Mouse (Mus musculus): ENCODE measurements at regions not wholly inside any gene's neighbourhood (a gene's known extent, or its start where the extent isn't known, plus 50 kb on each side); places are given as distances from the start of the nearest gene placed in this dataset.

DNA sequence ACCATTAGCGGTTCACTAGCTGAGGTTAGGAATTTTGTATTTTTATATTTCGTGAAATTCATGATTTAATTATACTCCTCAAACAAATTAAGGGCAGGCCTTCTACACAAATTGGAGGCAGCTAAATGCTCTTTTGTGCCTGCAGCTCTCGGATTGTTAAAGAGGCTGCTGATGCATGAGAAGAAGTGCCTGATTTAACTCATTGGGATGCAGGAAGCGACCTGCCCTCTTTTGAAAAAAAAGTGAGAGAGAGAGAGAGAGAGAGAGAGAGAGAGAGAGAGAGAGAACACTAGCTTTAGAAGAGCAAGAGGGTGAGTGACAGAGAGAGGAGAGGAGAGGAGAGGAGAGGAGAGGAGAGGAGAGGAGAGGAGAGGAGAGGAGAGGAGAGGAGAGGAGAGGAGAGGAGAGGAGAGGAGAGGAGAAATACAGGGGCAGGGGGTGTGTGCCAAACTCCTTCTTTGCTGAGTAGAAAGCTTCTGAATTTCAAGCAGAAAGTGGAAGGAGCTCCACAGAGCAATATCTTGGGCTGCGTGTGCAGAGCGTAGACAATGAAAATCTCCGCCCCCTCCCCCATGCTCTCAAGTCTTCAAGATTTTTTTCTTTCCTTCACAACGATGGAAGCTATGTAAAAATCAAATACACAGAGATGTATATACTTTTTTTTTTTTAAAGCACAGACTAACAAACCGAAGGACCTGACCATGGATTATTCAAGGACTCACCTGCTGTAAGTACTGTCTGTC is 158.6 kb upstream of the Cypt12 start:
- TF ChIP-seq POLR2A (IDR thresholded peaks at IDR 0.05; ENCODE audit: borderline replicate concordance, extremely low read depth, insufficient read depth, insufficient read length, poor library complexity, severe bottlenecking) (no peak; the same call in 1 of the 2 replicates), CTCF (IDR thresholded peaks at IDR 0.05; ENCODE audit: borderline replicate concordance, extremely low read depth, insufficient read depth, insufficient read length) (no peak)
- peak; percentile 95 for DNase-seq (ENCODE audit: low read depth)

DNA sequence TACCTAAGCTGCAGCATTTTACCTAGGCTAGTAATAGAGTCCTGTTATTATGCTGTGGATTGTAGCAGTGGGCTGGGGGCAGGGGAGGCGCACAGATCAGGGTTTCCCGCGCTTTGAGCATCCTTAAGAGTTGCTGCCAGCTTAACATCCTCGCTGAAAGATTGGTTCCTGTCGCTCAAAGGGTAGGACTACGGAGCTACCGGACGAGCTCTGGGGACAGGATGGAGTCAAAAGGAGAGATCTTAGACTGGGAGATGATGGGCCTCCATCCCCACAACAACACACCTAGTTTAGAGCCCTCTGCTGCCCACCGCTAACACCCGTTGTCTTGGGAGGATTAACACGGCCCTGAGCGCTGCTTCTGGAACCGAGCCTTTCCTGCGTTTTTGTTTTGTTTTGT is 157.9 kb upstream of the Cypt12 start:
- peak; percentile 82 for DNase-seq (ENCODE audit: low read depth)
- TF ChIP-seq CTCF (IDR thresholded peaks at IDR 0.05; ENCODE audit: borderline replicate concordance, extremely low read depth, insufficient read depth, insufficient read length), result no peak
- TF ChIP-seq POLR2A (IDR thresholded peaks at IDR 0.05; ENCODE audit: borderline replicate concordance, extremely low read depth, insufficient read depth, insufficient read length, poor library complexity, severe bottlenecking), result no peak

DNA sequence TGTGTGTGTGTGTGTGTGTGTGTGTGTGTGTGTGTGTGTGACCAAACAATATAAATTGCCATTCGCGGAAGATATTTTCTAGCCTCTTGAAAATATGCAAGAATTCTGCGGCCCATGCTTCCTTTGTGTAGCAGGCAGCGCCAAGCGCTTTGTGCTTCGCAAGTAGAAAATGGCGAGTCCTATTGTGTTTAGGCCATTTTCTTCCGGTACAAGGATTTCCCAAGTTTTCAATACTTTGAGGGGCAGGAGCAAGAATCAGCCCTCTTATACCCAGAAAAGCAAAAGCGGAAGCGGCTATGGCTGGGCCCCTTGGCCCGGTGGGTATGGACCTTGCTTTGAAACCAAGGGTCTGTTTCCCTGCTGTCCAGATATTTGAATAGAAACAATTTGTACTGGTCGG is 157.4 kb upstream of the Cypt12 start:
- TF ChIP-seq CTCF (IDR thresholded peaks at IDR 0.05; ENCODE audit: borderline replicate concordance, extremely low read depth, insufficient read depth, insufficient read length) (no peak), POLR2A (IDR thresholded peaks at IDR 0.05; ENCODE audit: borderline replicate concordance, extremely low read depth, insufficient read depth, insufficient read length, poor library complexity, severe bottlenecking) (no peak)
- peak; percentile 81 for DNase-seq (ENCODE audit: low read depth)

DNA sequence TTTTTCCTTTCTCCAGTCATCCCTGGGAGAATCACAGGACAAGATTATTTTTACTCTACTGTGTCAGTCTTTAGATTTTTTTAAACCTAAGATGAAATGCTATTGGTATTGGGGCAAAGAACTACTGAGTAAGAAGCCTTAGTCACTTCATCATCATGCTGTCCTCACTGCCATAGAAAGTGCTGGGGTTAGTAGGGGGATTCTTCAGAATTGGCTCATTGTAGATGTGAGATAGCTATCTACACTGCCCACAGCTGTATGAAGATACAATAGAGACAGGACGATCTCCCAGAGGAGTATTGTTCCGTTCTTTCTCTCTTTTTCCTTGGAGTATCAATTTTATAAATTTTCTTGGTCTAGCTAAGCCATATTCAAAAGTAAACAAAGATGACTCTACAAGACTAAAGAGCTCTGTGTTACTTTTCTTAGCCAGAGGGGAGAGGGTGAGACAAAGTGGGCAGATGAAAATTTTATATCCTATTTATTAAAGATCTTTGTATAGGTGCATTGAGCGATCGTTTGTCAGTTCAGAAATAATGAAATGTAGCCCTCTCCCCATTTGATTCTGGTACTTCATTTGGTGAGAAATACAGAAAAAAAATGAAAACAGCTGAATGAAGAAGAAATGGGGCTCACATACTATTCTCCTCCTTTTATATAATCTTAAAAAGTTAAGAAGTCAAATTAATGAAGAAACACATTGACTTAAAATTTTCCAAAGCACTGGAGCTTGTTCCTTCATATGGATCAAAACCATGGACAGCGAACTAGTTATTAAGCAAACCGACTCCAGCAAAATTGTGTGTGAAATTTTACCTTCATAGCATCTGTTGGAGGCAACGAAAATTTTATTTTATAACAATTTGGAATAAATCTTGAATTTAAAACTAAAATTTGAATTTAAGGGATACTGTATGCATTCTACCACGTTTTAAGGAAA is 156.6 kb upstream of the Cypt12 start:
- DNase-seq (ENCODE audit: low read depth), result peak; percentile 75

DNA sequence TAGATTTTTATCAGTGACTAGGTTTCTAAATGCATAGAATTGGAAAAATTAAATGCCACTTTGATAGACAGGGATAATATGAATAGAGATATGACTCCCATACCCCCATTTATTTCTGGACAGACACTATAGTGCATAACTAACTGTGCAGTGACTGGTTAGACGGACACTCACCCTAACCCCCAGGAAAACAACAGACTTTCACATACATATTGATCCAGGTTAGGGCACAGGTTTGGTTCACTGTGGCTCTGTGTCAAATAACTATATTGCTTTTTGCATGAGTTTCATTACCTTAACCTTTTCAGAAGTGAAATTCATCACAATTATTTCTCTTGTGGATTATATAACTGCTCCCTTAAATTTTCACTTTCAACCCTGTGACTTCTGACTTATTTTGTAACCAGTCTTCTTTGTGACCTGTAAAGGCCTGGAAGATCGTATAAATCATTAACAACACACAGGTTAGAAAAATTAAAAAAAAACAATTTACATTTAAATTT is 155.6 kb upstream of the Cypt12 start:
- peak; percentile 60 for DNase-seq (ENCODE audit: low read depth)
- no peak for TF ChIP-seq POLR2A (IDR thresholded peaks at IDR 0.05; ENCODE audit: borderline replicate concordance, extremely low read depth, insufficient read depth, insufficient read length, poor library complexity, severe bottlenecking)
- no peak for TF ChIP-seq CTCF (IDR thresholded peaks at IDR 0.05; ENCODE audit: borderline replicate concordance, extremely low read depth, insufficient read depth, insufficient read length)

More for the DNA sequence above, 156.6 kb upstream of the Cypt12 start:
- TF ChIP-seq CTCF (IDR thresholded peaks at IDR 0.05; ENCODE audit: borderline replicate concordance, extremely low read depth, insufficient read depth, insufficient read length) (no peak), POLR2A (IDR thresholded peaks at IDR 0.05; ENCODE audit: borderline replicate concordance, extremely low read depth, insufficient read depth, insufficient read length, poor library complexity, severe bottlenecking) (no peak)

DNA sequence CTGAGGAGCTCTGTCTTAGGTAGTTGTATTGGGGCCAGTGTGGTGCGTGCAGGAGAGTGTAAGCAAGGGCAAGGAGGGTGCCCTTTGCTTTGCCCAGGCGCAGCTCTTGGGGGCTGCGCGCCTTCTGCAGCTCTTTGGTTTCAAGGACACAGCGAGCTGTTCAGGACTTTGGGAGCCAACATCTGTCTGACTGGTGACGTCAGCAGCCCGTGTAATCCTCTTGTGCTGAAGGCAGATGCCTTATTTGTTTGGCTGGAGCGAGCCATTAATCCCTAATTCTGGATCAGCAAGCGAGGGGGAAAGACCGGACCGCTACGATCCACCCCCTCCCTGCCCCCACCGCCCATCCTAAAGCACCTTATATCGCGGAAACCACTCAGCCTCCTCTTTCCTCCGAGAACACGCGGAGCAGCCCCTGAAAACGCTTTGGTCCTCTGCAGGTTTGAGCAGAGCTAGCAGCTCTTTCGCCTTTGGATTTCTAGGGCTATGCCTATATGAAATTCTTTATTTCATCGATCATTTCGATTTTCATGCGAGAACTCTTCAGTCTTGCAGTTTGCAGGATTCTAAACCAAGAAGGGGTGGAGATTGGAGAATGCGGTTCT is 154.5 kb upstream of the Cypt12 start:
- peak; percentile 96 for DNase-seq (ENCODE audit: low read depth)
- TF ChIP-seq CTCF (IDR thresholded peaks at IDR 0.05; ENCODE audit: borderline replicate concordance, extremely low read depth, insufficient read depth, insufficient read length), result no peak
- peak; percentile 20; the same call in 1 of the 2 replicates for TF ChIP-seq POLR2A (IDR thresholded peaks at IDR 0.05; ENCODE audit: borderline replicate concordance, extremely low read depth, insufficient read depth, insufficient read length, poor library complexity, severe bottlenecking)

DNA sequence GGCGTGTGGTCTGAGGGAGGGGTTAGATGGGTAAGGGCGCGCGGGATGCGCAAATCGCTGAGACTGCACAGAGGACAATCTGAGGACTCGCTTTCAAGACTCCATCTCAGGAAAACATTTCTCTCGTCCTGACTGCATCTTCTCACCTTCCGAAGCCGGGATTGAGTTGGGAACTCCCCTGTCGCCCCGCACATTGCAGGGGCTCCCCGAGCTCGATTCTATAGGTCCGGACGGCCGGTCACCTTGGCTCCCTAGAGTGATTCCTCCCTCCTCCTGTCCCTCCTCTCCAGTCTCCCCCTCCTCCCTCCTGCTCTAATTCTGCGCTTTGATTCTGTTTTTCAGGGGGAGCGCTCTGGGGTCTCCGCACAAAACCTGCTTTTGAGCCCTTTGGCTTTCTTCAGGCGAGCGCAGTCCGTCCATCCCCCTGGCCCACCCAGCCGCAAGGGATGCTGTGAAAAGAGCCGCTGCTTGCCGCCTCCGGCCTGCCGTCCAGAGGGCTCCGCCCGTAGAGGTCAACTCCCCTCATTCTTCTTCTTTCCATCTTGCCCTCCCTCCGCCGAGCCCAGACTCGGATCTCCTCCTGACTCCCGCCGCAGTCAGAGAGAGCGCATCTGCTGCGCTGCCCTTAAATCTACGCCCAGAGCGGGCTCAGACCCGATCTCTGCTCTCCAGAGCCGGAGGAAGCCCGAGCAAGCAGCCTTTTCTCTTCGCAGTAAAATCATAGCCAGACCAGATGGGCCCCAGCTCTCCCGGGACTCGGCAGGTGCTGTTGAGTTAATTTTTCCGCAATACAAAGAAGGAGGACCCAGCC is 153.8 kb upstream of the Cypt12 start:
- DNase-seq (ENCODE audit: low read depth), result peak; percentile 88
- TF ChIP-seq POLR2A (IDR thresholded peaks at IDR 0.05; ENCODE audit: borderline replicate concordance, extremely low read depth, insufficient read depth, insufficient read length, poor library complexity, severe bottlenecking), result no peak
- no peak for TF ChIP-seq CTCF (IDR thresholded peaks at IDR 0.05; ENCODE audit: borderline replicate concordance, extremely low read depth, insufficient read depth, insufficient read length)

DNA sequence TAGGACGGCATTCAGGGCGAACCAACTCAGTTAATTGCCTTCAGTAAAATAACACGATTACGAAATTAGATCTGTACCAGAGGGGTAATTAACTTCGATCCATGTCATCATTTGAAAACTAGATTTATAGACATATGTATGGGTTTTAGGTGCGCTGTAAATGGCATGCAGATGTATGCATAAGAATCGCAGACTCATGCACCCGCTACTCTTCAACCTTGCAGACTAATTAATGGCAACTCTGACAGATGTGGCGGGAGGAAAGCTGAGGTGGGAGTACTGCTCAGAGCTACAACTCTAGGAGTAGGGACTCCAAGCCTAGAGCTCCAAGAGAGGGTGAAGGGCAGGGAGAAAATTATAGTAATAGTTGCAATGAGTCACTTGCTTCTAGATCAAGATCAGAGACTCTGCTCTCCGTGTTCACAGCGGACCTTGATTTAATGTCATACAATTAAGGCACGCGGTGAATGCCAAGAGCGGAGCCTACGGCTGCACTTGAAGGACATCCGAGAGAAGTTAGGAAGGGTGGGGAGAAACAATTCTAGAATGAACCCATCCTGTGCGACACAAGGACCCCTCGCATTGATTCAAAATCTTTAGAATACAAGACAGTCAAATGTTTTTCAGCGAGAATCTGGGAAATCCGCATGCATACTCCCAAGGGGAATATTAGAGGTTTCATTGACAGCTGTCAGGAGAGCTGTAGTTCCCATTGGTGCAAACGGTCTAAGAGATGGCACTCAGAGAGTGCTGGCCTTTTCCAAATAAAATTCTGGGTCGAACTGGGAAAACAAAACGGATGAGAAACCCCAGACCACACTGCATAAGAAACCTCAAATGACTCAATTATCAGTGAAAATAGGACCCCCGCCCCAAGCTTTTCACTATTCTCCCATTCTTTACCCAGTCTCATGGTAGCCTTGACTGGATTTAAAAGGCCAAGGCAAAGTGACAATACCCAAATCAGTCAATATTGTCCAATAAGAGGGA is 152.6 kb upstream of the Cypt12 start:
- TF ChIP-seq POLR2A (IDR thresholded peaks at IDR 0.05; ENCODE audit: borderline replicate concordance, extremely low read depth, insufficient read depth, insufficient read length, poor library complexity, severe bottlenecking), result no peak
- no peak for TF ChIP-seq CTCF (IDR thresholded peaks at IDR 0.05; ENCODE audit: borderline replicate concordance, extremely low read depth, insufficient read depth, insufficient read length)
- DNase-seq (ENCODE audit: low read depth), result peak; percentile 73

DNA sequence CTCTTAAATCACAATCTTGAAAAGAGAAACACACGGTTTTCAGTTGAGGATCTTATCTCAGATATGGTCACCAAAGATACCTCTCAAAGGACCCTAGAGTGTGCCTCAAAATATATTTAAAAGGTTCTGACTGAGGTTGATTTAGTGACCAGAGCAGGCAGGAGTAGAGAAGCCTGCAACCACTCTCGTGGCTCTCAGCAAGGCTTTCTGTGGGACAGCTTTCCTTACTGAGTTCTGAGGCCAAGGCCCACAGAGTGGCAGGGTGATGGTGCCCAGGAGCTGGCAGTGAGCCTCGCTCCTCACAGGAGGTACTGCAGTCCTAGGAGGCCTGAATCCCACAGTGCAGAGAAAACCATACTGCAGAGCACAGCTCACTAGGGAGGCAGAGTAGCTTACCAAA is 151.4 kb upstream of the Cypt12 start:
- TF ChIP-seq CTCF (IDR thresholded peaks at IDR 0.05; ENCODE audit: borderline replicate concordance, extremely low read depth, insufficient read depth, insufficient read length) (no peak), POLR2A (IDR thresholded peaks at IDR 0.05; ENCODE audit: borderline replicate concordance, extremely low read depth, insufficient read depth, insufficient read length, poor library complexity, severe bottlenecking) (no peak)
- peak; percentile 76 for DNase-seq (ENCODE audit: low read depth)
